In the genomic region with DNA sequence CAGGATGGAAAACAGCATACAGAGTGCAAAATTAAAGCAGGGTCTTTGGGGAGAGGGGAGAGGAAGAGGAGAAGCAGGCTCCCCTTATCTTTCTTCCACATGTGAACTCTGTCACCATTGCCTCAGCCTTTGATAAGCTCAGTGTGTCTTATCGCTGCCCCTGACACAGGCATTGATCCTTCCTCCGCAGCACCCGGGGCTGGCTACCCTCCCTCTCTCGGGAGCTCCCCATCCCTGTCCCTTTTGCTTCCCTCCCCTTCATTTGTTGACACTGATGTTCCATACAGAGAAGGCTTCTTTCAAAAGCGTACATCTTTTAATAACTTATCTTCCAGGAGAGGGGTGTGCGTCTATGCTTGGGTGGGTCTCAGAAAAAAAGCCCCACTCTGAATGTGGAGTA, we compare ENCODE assay signal across 19 mouse cellular contexts.
"Had no signal": no experiment of that assay in that cellular context is flagged by ENCODE, and none has a peak within 500 bp of the region (broad histone marks: within the 10 kb centered on the region; RNA-seq: fewer than 3 reads in every experiment).

No protein-coding gene starts in this region.

- H3K4me2 ChIP-seq: kidney, embryonic 15.5 days; limb, embryonic 13.5 days; lung, embryonic 14.5 days; midbrain, embryonic 12.5 days; midbrain, embryonic 15.5 days; neural tube, embryonic 12.5 days; neural tube, embryonic 15.5 days had no signal

- H3K27ac ChIP-seq: kidney, embryonic 15.5 days; limb, embryonic 10.5 days; limb, embryonic 13.5 days; macrophage; midbrain, embryonic 12.5 days; midbrain, embryonic 15.5 days; neural tube, embryonic 12.5 days; neural tube, embryonic 15.5 days; stomach, postnatal 0 days had no signal

- DNase-seq: kidney, adult 8-10 months; kidney, postnatal 10 days; kidney, postnatal 4 days; layer of hippocampus, adult 9-11 months; right cerebral cortex, adult 18-20 months; right cerebral cortex, postnatal 14 days; right cerebral cortex, postnatal 4 days; thymus, postnatal 25 days had no signal

- ATAC-seq: lung, postnatal 0 days; midbrain, embryonic 15.5 days had no signal

- H3K9ac ChIP-seq: kidney, embryonic 15.5 days; limb, embryonic 13.5 days; lung, embryonic 14.5 days; midbrain, embryonic 12.5 days; midbrain, embryonic 15.5 days; neural tube, embryonic 12.5 days; neural tube, embryonic 15.5 days had no signal

- H3K4me1 ChIP-seq: limb, embryonic 10.5 days; limb, embryonic 13.5 days; midbrain, embryonic 12.5 days; midbrain, embryonic 15.5 days; neural tube, embryonic 12.5 days; neural tube, embryonic 15.5 days had no signal

- H3K9me3 ChIP-seq: kidney, embryonic 15.5 days; limb, embryonic 10.5 days; limb, embryonic 13.5 days; midbrain, embryonic 12.5 days; midbrain, embryonic 15.5 days; neural tube, embryonic 12.5 days; neural tube, embryonic 15.5 days had no signal

- H3K27me3 ChIP-seq: kidney, embryonic 15.5 days; limb, embryonic 13.5 days; midbrain, embryonic 12.5 days; midbrain, embryonic 15.5 days; neural tube, embryonic 12.5 days; neural tube, embryonic 15.5 days had no signal

- H3K36me3 ChIP-seq: kidney, embryonic 15.5 days; limb, embryonic 10.5 days; limb, embryonic 13.5 days; midbrain, embryonic 12.5 days; midbrain, embryonic 15.5 days; neural tube, embryonic 12.5 days; neural tube, embryonic 15.5 days had no signal

- H3K4me3 ChIP-seq: kidney, embryonic 15.5 days; limb, embryonic 10.5 days; limb, embryonic 13.5 days; midbrain, embryonic 12.5 days; midbrain, embryonic 15.5 days; neural tube, embryonic 12.5 days; neural tube, embryonic 15.5 days had no signal
